Mouse (Mus musculus) neural tube, embryonic 12.5 days (tissue): ENCODE measurements around the gene Syt2. TPM values are rescaled to one million over a fixed set of nuclear protein-coding genes. Genes with fewer than 3 reads are reported as not detected.

Experiments used
- ATAC-seq: fragments of 200-750 bp; cut with Nextera tagmentation; 2 replicates; pipeline ENCODE4 v1.8.0; 2017; ENCODE audit warnings: low read depth, mild to moderate bottlenecking, moderate TSS enrichment, moderate library complexity; ENCODE audit not compliant: low FRiP score
- H3K27ac ChIP-seq: fragments of 300-500 bp; sonication (generic); 2 replicates; pipeline ENCODE4 v1.5.1; 2016
- H3K27me3 ChIP-seq: fragments of 300-500 bp; sonication (generic); replicated peaks from 2 replicates; pipeline ENCODE4 v1.6.1; 2016; ENCODE audit warnings: mild to moderate bottlenecking
- H3K36me3 ChIP-seq: fragments of 300-500 bp; sonication (generic); 2 replicates; pipeline ENCODE4 v1.6.1; 2016; ENCODE audit warnings: mild to moderate bottlenecking
- H3K4me1 ChIP-seq: fragments of 300-500 bp; sonication (generic); 2 replicates; pipeline ENCODE4 v1.6.1; 2016
- H3K4me2 ChIP-seq: fragments of 300-500 bp; sonication (generic); replicated peaks from 2 replicates; pipeline ENCODE4 v1.6.1; 2016; ENCODE audit warnings: mild to moderate bottlenecking
- H3K4me3 ChIP-seq: fragments of 300-500 bp; sonication (generic); 2 replicates; pipeline ENCODE4 v1.5.1; 2016
- H3K9ac ChIP-seq: fragments of 300-500 bp; sonication (generic); 2 replicates; pipeline ENCODE4 v1.6.1; 2016; ENCODE audit warnings: mild to moderate bottlenecking
- H3K9me3 ChIP-seq: fragments of 300-500 bp; sonication (generic); 2 replicates; pipeline ENCODE4 v1.6.1; 2016; ENCODE audit warnings: mild to moderate bottlenecking
- WGBS: fragments of 180-500 bp; shearing (Covaris S2); methylation state at CpG from one replicate; pipeline ENCODE4 v1.1.7; 2016; 5-methylcytosine and 5-hydroxymethylcytosine counted together
- polyA plus RNA-seq: library from polyadenylated mRNA; unstranded; fragments of >200 nt; fragmentation: Nextera tagmentation; extraction: Ambion mirVana; gene quantifications from 2 replicates; pipeline ENCODE4 v1.2.1, GENCODE M21; 2016

Syt2 gene
- polyA plus RNA-seq, 1 experiment from 2014 or later = 9.8 TPM

DNA sequence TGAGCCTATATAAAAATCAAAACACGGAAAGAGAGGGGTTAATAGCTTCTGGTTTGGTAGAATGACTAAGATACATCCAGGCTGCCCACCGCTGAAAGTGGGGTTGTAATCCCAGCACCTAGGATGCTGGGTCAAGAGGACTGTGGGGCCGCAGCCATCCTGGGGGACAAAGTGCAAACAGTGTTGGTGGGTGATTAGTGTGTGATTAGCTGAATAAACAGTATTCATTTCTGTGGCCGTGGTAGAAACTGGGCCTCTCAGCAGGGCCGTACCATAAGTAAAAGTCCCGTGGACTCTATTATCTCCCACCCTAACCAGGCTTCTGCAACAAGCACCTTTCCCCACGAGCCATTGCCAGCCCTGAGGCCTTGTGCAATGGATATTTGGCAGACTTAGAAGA lies 12.2 kb upstream of the Syt2 start:
- peaks cover 3% of the 10 kb centered on the region; the same call in 1 of the 2 replicates for H3K4me1 ChIP-seq
- no peak overlapping the region for H3K4me3 ChIP-seq
- peaks cover 50% of the 10 kb centered on the region for H3K36me3 ChIP-seq
- no peak for ATAC-seq
- no peaks in the 10 kb centered on the region for H3K9me3 ChIP-seq
- no peak overlapping the region for H3K4me2 ChIP-seq
- no peaks in the 10 kb centered on the region for H3K27me3 ChIP-seq
- no peak overlapping the region for H3K27ac ChIP-seq
- no peak overlapping the region for H3K9ac ChIP-seq
- 86% methylated on average over 7 of the region's 7 CpGs for WGBS

DNA sequence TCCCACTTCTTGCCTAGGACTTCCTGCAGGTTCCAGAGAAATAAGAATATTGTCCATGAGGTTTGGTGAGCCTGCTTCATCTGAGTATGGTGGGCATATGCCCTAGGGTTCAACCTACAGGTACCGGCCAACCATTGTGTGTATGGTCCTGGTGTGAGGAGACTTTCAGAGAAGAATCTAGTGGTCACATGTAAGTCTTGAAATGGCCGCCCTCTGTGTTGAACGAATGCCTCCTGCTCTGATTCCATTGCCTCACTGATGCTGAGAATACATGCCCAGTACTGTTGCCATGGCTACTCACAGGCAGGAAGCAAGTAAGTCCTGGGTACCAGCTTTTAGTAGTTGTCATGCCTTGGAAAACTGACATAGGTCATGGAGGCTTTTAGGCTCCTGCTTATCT lies 10.2 kb upstream of the Syt2 start:
- no peak overlapping the region for H3K9ac ChIP-seq

DNA sequence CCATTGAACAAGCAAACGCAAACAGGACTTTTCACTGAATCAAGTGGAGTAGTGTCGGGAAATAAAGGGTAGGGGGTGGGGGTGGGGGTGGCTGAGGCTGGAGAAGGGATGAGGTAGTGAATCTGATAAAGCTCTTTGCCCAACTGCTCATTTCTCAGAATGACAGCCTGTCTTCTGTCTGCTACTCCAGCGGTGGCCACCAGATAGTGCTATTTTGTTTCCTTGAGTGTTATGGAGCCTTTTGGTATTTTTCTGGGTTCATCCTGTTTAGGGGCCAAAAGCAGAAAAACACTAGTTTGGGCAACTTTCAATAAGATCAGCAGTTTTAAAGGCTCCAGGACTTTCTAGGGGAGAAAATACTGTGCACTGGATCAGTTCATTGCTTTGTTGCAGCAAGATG lies 9.8 kb upstream of the Syt2 start:
- no peak overlapping the region for H3K9ac ChIP-seq
- H3K27ac ChIP-seq = no peak overlapping the region
- H3K36me3 ChIP-seq = peaks cover 26% of the 10 kb centered on the region
- ATAC-seq = 0 out of 2 replicates have a peak, but pooled peaks have one; percentile 22
- no peak overlapping the region for H3K4me3 ChIP-seq
- 14% methylated on average over 3 of the region's 3 CpGs for WGBS
- peaks cover 3% of the 10 kb centered on the region; the same call in 1 of the 2 replicates for H3K4me1 ChIP-seq
- H3K9me3 ChIP-seq = no peaks in the 10 kb centered on the region
- no peak overlapping the region for H3K4me2 ChIP-seq
- H3K27me3 ChIP-seq = no peaks in the 10 kb centered on the region

More for the DNA sequence above, 10.2 kb upstream of the Syt2 start:
- peak; percentile 35; the same call in 1 of the 2 replicates for ATAC-seq
- H3K4me3 ChIP-seq = no peak overlapping the region
- H3K4me1 ChIP-seq = peaks cover 3% of the 10 kb centered on the region; the same call in 1 of the 2 replicates
- H3K9me3 ChIP-seq = no peaks in the 10 kb centered on the region
- peaks cover 30% of the 10 kb centered on the region for H3K36me3 ChIP-seq
- H3K4me2 ChIP-seq = no peak overlapping the region
- WGBS = 78% methylated on average over 3 of the region's 3 CpGs
- H3K27ac ChIP-seq = no peak overlapping the region
- no peaks in the 10 kb centered on the region for H3K27me3 ChIP-seq

DNA sequence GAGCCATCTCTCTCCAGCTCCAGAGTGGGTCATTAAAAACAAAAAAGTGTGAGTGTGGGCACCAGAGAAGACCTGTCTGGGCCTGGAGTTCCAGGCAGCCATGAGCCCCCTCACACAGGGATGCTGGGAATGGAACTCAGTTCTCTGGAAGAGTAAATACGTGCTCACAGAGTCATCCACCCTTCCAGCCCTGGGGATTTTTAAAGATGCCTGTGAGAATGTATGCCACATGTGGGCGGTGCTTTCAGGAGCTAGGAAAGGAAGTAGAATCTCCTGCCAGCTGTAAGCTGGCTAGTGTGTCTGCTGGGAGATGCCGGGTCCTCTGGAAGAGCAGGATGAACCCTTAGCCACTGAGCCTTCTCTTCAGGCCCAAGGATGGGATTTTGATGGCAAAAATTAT lies 8.4 kb upstream of the Syt2 start:
- ATAC-seq = no peak
- H3K27me3 ChIP-seq = no peaks in the 10 kb centered on the region
- no peak overlapping the region for H3K4me2 ChIP-seq
- peaks cover 3% of the 10 kb centered on the region; the same call in 1 of the 2 replicates for H3K4me1 ChIP-seq
- no peak overlapping the region for H3K27ac ChIP-seq
- 50% methylated on average over 3 of the region's 3 CpGs for WGBS
- no peak overlapping the region for H3K9ac ChIP-seq
- H3K9me3 ChIP-seq = no peaks in the 10 kb centered on the region
- no peak overlapping the region for H3K4me3 ChIP-seq
- peaks cover 14% of the 10 kb centered on the region for H3K36me3 ChIP-seq

- WGBS = 32% methylated on average over 7 of the region's 7 CpGs
- Histone ChIP-seq H3K4me3 (no peak overlapping the region), H3K36me3 (peaks cover 9% of the 10 kb centered on the region), H3K27ac (no peak overlapping the region), H3K9me3 (no peaks in the 10 kb centered on the region), H3K4me1 (peaks cover 3% of the 10 kb centered on the region; the same call in 1 of the 2 replicates), H3K4me2 (no peak overlapping the region), H3K27me3 (peaks cover 2% of the 10 kb centered on the region; the same call in 1 of the 2 replicates), H3K9ac (no peak overlapping the region)
- ATAC-seq = no peak
Measured at GRCm38 (mm10) chr1:134638522-134638921, 8.0 kb upstream of the Syt2 start.

DNA sequence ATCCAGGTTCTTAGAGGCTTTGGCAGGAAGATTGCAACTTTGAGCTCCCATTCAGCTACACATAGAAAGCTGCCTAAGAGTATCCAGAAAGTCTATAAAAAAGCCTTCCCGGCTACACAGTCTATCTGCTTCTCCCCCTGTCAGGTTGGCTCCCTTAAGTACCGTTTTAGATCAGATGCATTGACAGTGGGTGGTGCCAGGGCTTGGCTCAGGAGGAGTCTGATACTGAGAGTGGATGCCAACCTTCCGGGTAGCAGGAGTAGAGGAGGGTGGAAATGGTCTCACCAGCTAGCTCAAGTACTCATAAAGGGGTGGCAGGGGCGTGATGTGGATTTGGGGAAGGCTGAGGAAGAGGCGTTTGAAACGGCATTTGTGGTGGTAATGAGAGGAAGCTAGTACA lies 7.0 kb upstream of the Syt2 start:
- no peak for ATAC-seq
- Histone ChIP-seq H3K27me3 (peaks cover 12% of the 10 kb centered on the region), H3K9me3 (no peaks in the 10 kb centered on the region), H3K4me2 (no peak overlapping the region), H3K27ac (no peak overlapping the region), H3K4me3 (no peak overlapping the region), H3K4me1 (peaks cover 3% of the 10 kb centered on the region; the same call in 1 of the 2 replicates), H3K36me3 (peaks cover 2% of the 10 kb centered on the region; the same call in 1 of the 2 replicates), H3K9ac (no peak overlapping the region)
- 76% methylated on average over 6 of the region's 6 CpGs for WGBS

- Histone ChIP-seq H3K9ac (no peak overlapping the region), H3K36me3 (no peaks in the 10 kb centered on the region), H3K4me2 (no peak overlapping the region), H3K9me3 (no peaks in the 10 kb centered on the region), H3K27ac (no peak overlapping the region), H3K27me3 (peaks cover 32% of the 10 kb centered on the region), H3K4me3 (no peak overlapping the region), H3K4me1 (peaks cover 6% of the 10 kb centered on the region; the same call in 1 of the 2 replicates)
- peak; percentile 38; the same call in 1 of the 2 replicates for ATAC-seq
- 21% methylated on average over 3 of the region's 3 CpGs for WGBS
Measured at GRCm38 (mm10) chr1:134641507-134641906, 5.0 kb upstream of the Syt2 start.

DNA sequence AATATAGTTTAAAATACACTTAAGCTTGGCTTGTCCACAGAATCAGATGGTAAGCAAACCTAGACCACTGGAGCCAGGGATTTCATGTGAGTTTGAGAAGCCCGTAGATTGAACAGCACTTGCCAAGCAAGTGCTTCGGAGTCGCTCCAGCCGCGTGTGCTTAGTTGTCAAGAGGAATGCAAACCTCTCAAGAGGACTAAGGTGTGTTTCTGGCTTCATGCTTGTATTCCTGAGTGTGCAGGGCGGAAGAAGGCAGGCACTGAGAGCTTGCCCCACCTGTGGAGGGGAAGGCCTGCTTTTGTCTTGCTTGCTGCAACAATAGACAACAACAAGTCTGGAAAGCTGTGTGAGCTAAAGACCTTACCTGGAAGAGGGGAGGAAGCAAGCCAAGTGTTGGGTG lies 2.8 kb upstream of the Syt2 start:
- no peak for ATAC-seq
- peaks cover 54% of the 10 kb centered on the region for H3K27me3 ChIP-seq
- 88% methylated on average over 6 of the region's 6 CpGs for WGBS
- H3K36me3 ChIP-seq = no peaks in the 10 kb centered on the region
- H3K4me2 ChIP-seq = no peak overlapping the region
- peaks cover 13% of the 10 kb centered on the region for H3K4me1 ChIP-seq
- no peaks in the 10 kb centered on the region for H3K9me3 ChIP-seq
- no peak overlapping the region for H3K4me3 ChIP-seq
- no peak overlapping the region for H3K9ac ChIP-seq
- no peak overlapping the region for H3K27ac ChIP-seq

GRCm38 (mm10) chr1:134645408-134646200 lies 873 bp upstream of the Syt2 start:
- H3K27me3 ChIP-seq = peaks cover 65% of the 10 kb centered on the region
- H3K36me3 ChIP-seq = no peaks in the 10 kb centered on the region
- 0 out of 2 replicates have a peak overlapping the region, but pooled peaks have one; percentile 49 for H3K9ac ChIP-seq
- peaks cover 13% of the 10 kb centered on the region for H3K4me1 ChIP-seq
- H3K4me2 ChIP-seq = peak overlapping the region; percentile 86
- H3K4me3 ChIP-seq = peak overlapping the region; percentile 43
- 17% methylated on average over 16 of the region's 16 CpGs for WGBS
- ATAC-seq = no peak
- no peaks in the 10 kb centered on the region for H3K9me3 ChIP-seq
- H3K27ac ChIP-seq = no peak overlapping the region

- H3K27me3 ChIP-seq = peaks cover 65% of the 10 kb centered on the region
- ATAC-seq = no peak
- peak overlapping the region; percentile 49 for H3K9ac ChIP-seq
- 1% methylated on average over 28 of the region's 28 CpGs for WGBS
- peak overlapping the region; percentile 86 for H3K4me2 ChIP-seq
- no peak overlapping the region for H3K27ac ChIP-seq
- peak overlapping the region; percentile 43 for H3K4me3 ChIP-seq
- no peaks in the 10 kb centered on the region for H3K9me3 ChIP-seq
- peaks cover 19% of the 10 kb centered on the region for H3K4me1 ChIP-seq
- H3K36me3 ChIP-seq = no peaks in the 10 kb centered on the region
Measured at GRCm38 (mm10) chr1:134646963-134647282, 446 bp downstream of the Syt2 start.

- no peaks in the 10 kb centered on the region for H3K9me3 ChIP-seq
- ATAC-seq = no peak
- H3K4me2 ChIP-seq = peak overlapping the region; percentile 86
- no peak overlapping the region for H3K9ac ChIP-seq
- 0 out of 2 replicates have a peak overlapping the region, but pooled peaks have one; percentile 4 for H3K4me3 ChIP-seq
- peaks cover 65% of the 10 kb centered on the region for H3K27me3 ChIP-seq
- H3K4me1 ChIP-seq = peaks cover 24% of the 10 kb centered on the region
- H3K27ac ChIP-seq = no peak overlapping the region
- 21% methylated on average over 7 of the region's 7 CpGs for WGBS
- no peaks in the 10 kb centered on the region for H3K36me3 ChIP-seq
Measured at GRCm38 (mm10) chr1:134647591-134647990, 1.1 kb downstream of the Syt2 start.

DNA sequence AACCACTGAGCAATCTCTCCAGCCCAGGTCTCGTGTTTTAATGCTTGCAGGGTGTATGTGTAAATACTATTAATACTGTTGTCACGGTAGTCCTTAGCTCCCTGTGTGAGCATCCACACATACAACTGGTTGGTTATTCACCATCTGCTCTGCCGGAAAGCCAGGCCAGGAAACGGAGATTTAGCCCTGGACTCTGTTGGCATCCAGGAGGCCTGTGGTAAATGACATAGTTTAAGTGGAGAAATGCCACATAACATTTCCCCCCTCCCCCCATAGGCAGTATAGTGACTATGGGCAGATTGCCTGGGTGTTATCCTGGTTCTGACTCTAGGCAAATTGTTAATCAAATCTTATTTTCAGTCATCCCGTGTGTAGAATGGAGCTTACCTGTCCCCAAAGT lies 4.3 kb downstream of the Syt2 start:
- peaks cover 24% of the 10 kb centered on the region for H3K4me1 ChIP-seq
- no peaks in the 10 kb centered on the region for H3K9me3 ChIP-seq
- H3K27ac ChIP-seq = no peak overlapping the region
- no peak overlapping the region for H3K4me3 ChIP-seq
- H3K9ac ChIP-seq = no peak overlapping the region
- ATAC-seq = no peak
- no peak overlapping the region for H3K4me2 ChIP-seq
- no peaks in the 10 kb centered on the region for H3K36me3 ChIP-seq
- 86% methylated on average over 5 of the region's 5 CpGs for WGBS
- H3K27me3 ChIP-seq = peaks cover 40% of the 10 kb centered on the region
